Mouse (Mus musculus): ENCODE measurements around the gene Hs6st3. TPM values are rescaled to one million over a fixed set of nuclear protein-coding genes. Genes with fewer than 3 reads are reported as not detected.
"Not testable (repeated sequence)": the region's sequence is repeated elsewhere in the genome, so short reads cannot be mapped to it uniquely, and the experiment has no call there.

Hs6st3 gene
- total RNA-seq, 2 experiments from 2014 or later = 58.6 to 59.6 TPM

- DNase-seq (ENCODE audit: low spot score in 2 of 2) = peak; percentile 53 to 84
Observed at GRCm38 (mm10) chr14:119248001-119248607, 110.0 kb downstream of the Hs6st3 start.

- no peak for DNase-seq (ENCODE audit: low spot score in 2 of 2)
Observed at GRCm38 (mm10) chr14:119250353-119250752, 112.2 kb downstream of the Hs6st3 start.

DNA sequence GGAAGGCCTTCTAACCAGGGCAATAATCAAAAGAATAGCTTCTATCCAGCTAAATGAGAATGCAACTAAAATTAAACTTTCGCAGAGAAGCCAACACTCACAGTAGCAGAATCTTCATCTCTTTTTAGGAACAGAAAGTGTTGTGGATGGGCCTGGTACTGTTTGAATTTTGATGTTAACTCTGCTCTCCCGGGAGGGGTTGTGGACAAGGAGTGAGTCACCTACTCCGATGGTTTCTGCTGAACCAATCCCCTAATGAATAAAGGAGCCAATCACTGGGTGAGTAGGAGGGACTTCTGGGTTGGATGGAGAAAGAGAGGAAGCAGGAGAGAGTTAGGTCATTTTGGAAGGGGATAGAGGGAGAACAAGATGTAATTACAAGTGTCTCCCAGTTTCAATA lies 117.3 kb downstream of the Hs6st3 start:
- DNase-seq (ENCODE audit: low spot score in 2 of 2) = no peak

GRCm38 (mm10) chr14:119257072-119257471 lies 118.9 kb downstream of the Hs6st3 start:
- no peak for DNase-seq (ENCODE audit: low spot score in 2 of 2)

GRCm38 (mm10) chr14:119260176-119260962 lies 122.2 kb downstream of the Hs6st3 start:
- DNase-seq (ENCODE audit: low spot score in 2 of 2) = no peak

DNA sequence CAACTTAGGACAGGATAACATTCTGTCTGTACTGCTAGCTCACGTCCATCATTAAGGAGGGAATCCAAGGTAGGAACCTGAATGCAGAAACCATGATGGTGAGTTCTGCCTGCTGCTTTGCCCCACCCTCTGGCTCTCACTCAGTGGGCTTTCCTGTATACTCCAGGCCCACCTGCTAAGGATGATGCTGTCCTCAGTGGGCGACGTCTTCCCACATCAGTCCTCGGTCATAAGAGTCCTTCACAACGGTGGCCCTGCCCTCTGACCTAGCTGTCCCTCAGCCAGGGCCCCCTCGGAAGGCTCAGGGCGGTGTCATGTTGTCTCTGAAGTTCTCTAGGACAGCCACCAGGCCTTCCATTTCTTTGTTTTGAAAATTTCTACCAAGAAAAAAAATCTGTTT lies 128.2 kb downstream of the Hs6st3 start:
- no peak for DNase-seq (ENCODE audit: low spot score in 2 of 2)

DNA sequence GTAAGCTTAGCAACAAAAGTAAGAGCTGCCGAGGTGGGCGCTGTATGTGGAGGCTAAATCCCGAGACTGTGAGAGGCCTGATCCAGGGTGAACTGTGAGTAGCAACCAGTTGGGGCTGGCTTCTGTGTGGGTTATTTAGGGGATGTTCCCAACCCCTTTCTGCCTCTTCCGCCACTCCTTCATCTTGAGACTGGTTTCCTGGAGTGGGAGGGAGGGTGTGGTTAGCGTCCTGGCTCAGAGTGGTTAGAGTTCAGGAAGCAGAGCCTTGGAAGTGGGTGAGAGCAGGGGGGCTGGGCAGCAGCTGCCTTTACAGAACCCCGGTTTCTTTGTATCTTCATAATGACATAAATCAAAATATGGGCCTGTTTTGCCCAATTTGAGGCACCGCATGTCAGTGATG lies 134.9 kb downstream of the Hs6st3 start:
- no peak for DNase-seq (ENCODE audit: low spot score in 2 of 2)

DNA sequence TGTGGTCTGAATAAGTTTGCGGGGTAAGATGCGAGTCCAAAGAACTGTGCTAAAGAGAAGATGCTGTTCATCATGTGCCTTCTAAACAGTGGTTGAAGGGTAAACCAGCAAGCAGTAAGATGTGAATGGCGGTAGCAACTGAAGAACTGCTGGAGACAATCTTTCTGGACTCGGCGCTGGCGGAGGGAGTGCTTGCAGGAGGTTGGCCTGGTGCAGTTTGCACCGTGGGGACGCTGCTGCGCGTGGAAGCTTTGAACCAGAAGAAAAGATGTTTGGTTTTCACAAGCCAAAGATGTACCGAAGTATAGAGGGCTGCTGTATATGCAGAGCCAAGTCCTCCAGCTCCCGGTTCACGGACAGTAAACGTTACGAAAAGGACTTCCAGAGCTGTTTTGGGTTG lies 140.0 kb downstream of the Hs6st3 start:
- not testable (repeated sequence) for DNase-seq (ENCODE audit: low spot score in 2 of 2)

DNA sequence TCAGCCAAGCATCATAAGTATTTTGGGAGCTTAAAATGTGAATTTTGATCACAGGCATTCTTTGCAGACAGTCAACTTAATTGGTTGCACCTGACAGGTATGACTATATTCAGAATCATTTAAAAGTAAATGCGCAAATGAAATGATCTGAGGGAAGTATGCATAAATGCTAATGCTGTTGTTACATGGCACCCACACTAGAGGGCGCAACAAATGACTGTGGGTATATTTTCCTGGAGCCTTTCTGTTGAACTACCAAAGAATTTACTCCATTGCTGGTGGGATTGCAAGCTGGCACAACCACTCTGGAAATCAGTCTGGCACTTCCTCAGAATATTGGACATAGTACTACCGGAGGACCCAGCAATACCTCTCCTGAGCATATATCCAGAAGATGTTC lies 145.8 kb downstream of the Hs6st3 start:
- DNase-seq (ENCODE audit: low spot score in 2 of 2) = no peak

GRCm38 (mm10) chr14:119289668-119290067 lies 151.5 kb downstream of the Hs6st3 start:
- no peak for DNase-seq (ENCODE audit: low spot score in 2 of 2)

- DNase-seq (ENCODE audit: low spot score in 2 of 2) = no peak
Observed at GRCm38 (mm10) chr14:119294071-119294470, 155.9 kb downstream of the Hs6st3 start.

GRCm38 (mm10) chr14:119306461-119306860 lies 168.3 kb downstream of the Hs6st3 start:
- no peak for DNase-seq (ENCODE audit: low spot score in 2 of 2)

GRCm38 (mm10) chr14:119318379-119318778 lies 180.2 kb downstream of the Hs6st3 start:
- no peak for DNase-seq (ENCODE audit: low spot score in 2 of 2)

GRCm38 (mm10) chr14:119347236-119347635 lies 209.1 kb downstream of the Hs6st3 start:
- DNase-seq (ENCODE audit: low spot score in 2 of 2) = peak in 1 of 2 experiments; percentile 29

DNA sequence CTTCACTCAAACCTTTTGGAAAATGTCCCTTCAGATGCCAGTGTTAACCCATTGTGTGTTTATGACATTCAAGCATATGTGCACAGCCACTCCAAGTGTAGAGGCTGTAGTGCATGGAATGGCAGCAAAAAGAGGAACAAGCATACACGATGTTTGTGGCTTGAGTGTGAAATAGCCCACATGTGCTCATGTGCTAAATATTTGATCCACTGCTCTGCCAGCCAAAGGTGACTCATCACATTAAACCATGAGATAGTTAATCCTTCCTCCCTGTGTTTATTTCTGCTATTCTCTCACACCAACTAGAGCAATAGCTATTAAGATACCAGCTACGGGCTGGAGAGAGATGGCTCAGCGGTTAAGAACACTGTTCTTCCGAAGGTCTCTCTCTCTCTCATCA lies 223.3 kb downstream of the Hs6st3 start:
- no peak for DNase-seq (ENCODE audit: low spot score in 2 of 2)

GRCm38 (mm10) chr14:119367866-119368425 lies 229.8 kb downstream of the Hs6st3 start:
- peak in 1 of 2 experiments; percentile 22 for DNase-seq (ENCODE audit: low spot score in 2 of 2)

DNA sequence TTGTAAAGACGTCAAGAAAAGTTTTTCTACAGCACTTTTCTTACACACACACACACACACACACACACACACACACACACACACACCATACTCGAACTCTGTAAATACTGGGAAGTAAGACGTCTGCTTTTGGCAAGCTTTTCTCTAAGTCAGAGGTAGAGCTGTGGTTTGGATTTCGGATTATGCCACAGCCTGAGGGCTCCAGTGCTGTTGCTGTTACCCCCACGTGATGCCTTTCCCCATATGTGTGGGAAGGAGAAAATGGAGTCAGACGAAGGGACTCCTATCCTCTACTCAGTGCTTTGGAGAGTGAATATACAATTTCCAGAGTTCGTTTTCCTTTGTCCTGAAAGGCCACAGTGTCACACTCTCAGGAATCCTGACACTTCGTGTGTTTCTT lies 231.1 kb downstream of the Hs6st3 start:
- no peak for DNase-seq (ENCODE audit: low spot score in 2 of 2)

GRCm38 (mm10) chr14:119370013-119370412 lies 231.9 kb downstream of the Hs6st3 start:
- no peak for DNase-seq (ENCODE audit: low spot score in 2 of 2)

DNA sequence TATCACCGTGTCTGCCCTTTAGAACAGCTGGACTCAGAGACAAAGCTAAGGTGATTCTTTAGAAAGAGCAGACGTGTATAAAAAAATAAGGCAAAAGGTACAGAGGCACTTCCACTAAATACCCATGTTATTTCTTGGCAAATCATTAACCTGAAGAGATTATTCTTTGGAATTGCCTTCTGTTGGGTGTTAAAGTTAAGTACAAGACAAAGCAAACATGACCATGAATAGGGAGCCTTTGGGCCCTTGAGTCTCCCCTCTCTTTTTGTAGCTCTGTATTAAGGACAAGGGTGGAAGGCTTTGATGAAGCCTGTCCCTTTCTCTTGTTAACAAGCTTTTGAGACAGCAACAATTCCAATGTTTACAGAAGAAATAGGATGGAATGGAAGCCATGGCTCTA lies 241.2 kb downstream of the Hs6st3 start:
- no peak for DNase-seq (ENCODE audit: low spot score in 2 of 2)

DNA sequence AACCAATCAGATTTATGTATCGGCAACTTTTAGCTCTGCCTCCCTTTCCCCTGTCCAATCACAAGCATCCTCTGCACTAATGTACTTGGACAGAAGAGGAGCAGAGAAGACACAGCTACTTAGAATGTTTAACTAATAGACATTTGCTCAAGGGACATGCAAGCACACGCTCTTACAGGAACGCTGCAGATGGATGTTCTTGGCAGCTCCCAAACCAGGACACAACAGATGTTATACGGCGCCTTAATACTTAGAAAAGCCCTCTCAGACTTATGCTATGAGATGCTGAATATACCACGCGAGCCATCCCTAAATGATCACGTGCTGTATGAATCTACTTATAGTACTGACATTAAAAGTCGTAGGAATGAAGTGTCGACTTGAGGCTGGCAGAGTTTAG lies 263.5 kb downstream of the Hs6st3 start:
- peak; percentile 5 to 40 for DNase-seq (ENCODE audit: low spot score in 2 of 2)

DNA sequence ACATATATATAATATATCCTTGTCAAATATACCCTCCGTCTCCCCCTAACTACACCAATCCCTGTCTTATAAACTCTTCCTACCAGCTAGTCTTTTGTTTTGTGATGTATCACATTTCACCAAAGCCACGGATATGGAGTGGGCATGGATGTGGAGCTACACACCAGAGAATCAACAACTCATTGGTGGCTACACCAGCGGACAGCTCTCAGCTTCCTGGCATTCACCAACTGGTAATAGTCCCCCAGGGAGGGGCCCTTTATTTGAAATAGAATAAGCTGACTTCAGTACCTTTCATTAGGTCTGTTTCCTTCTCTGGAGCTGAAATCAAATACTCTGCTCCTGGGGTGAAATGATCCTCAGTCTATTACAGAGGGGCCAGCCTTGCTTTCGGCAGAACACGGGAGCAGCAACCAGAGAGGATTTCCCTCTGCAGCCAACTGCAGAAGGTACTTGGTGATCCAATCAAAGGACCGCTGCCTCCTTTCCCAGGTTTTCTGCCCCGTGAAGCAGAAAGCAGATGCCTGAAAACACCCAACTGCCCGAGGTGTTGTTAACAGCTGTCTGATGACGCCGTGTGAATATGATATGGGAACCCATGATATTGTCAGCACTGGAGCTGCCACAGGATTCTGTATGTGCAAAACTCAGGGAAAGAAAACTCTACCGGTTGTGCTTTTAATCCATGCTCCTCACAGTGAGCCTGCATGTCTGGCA lies 271.4 kb downstream of the Hs6st3 start:
- DNase-seq (ENCODE audit: low spot score in 2 of 2) = no peak

GRCm38 (mm10) chr14:119422894-119423293 lies 284.8 kb downstream of the Hs6st3 start:
- peak in 1 of 2 experiments; percentile 7 for DNase-seq (ENCODE audit: low spot score in 2 of 2)
